Mouse (Mus musculus): ENCODE results near the gene Tmem216.
"Not testable (repeated sequence)": the region's sequence is repeated elsewhere in the genome, so short reads cannot be mapped to it uniquely, and the experiment has no call there.

Tmem216 gene

GRCm38 (mm10) chr19:10569627-10570026 is 13.6 kb upstream of the Tmem216 start:
- DNase-seq (ENCODE audit: extremely low read depth, insufficient read length, low spot score): no peak

- DNase-seq (ENCODE audit: extremely low read depth, insufficient read length, low spot score): peak; percentile 32
Observed at GRCm38 (mm10) chr19:10565217-10565616, 9.2 kb upstream of the Tmem216 start.

- DNase-seq (ENCODE audit: extremely low read depth, insufficient read length, low spot score): no peak
Observed at GRCm38 (mm10) chr19:10564278-10564677, 8.2 kb upstream of the Tmem216 start.

- no peak for DNase-seq (ENCODE audit: extremely low read depth, insufficient read length, low spot score)
Observed at GRCm38 (mm10) chr19:10562351-10562750, 6.3 kb upstream of the Tmem216 start.

GRCm38 (mm10) chr19:10561558-10562314 is 5.7 kb upstream of the Tmem216 start:
- peak; percentile 61 for DNase-seq (ENCODE audit: extremely low read depth, insufficient read length, low spot score)

- peak; percentile 40 for DNase-seq (ENCODE audit: extremely low read depth, insufficient read length, low spot score)
Observed at GRCm38 (mm10) chr19:10560108-10560507, 4.1 kb upstream of the Tmem216 start.

GRCm38 (mm10) chr19:10557837-10558375 is 1.9 kb upstream of the Tmem216 start:
- DNase-seq (ENCODE audit: extremely low read depth, insufficient read length, low spot score): not testable (repeated sequence)

- no peak for DNase-seq (ENCODE audit: extremely low read depth, insufficient read length, low spot score)
Observed at GRCm38 (mm10) chr19:10557430-10557829, 1.4 kb upstream of the Tmem216 start.

- DNase-seq (ENCODE audit: extremely low read depth, insufficient read length, low spot score): no peak
Observed at GRCm38 (mm10) chr19:10557001-10557400, 963 bp upstream of the Tmem216 start.

- no peak for DNase-seq (ENCODE audit: extremely low read depth, insufficient read length, low spot score)
Observed at GRCm38 (mm10) chr19:10539454-10539853, 16.6 kb downstream of the Tmem216 start.

- DNase-seq (ENCODE audit: extremely low read depth, insufficient read length, low spot score): no peak
Observed at GRCm38 (mm10) chr19:10530082-10530481, 26.0 kb downstream of the Tmem216 start.

- DNase-seq (ENCODE audit: extremely low read depth, insufficient read length, low spot score): no peak
Observed at GRCm38 (mm10) chr19:10525910-10526309, 30.1 kb downstream of the Tmem216 start, which contains the start of gene Sdhaf2. Sdhaf2 (minus strand) TSS chr19:10526142.

GRCm38 (mm10) chr19:10525106-10525901 is 30.7 kb downstream of the Tmem216 start, which contains the start of gene Cpsf7:
Cpsf7 (plus strand) TSS chr19:10525266.
- DNase-seq (ENCODE audit: extremely low read depth, insufficient read length, low spot score): peak; percentile 90

- DNase-seq (ENCODE audit: extremely low read depth, insufficient read length, low spot score): no peak
Observed at GRCm38 (mm10) chr19:10524784-10525105, 31.3 kb downstream of the Tmem216 start.

GRCm38 (mm10) chr19:10523483-10524080 is 32.5 kb downstream of the Tmem216 start:
- DNase-seq (ENCODE audit: extremely low read depth, insufficient read length, low spot score): no peak

- no peak for DNase-seq (ENCODE audit: extremely low read depth, insufficient read length, low spot score)
Observed at GRCm38 (mm10) chr19:10521926-10522325, 34.1 kb downstream of the Tmem216 start.

GRCm38 (mm10) chr19:10520355-10520754 is 35.7 kb downstream of the Tmem216 start:
- peak; percentile 22 for DNase-seq (ENCODE audit: extremely low read depth, insufficient read length, low spot score)

- DNase-seq (ENCODE audit: extremely low read depth, insufficient read length, low spot score): no peak
Observed at GRCm38 (mm10) chr19:10510759-10511330, 45.2 kb downstream of the Tmem216 start.

- DNase-seq (ENCODE audit: extremely low read depth, insufficient read length, low spot score): no peak
Observed at GRCm38 (mm10) chr19:10502571-10502970, 53.5 kb downstream of the Tmem216 start.

GRCm38 (mm10) chr19:10500581-10500980 is 55.5 kb downstream of the Tmem216 start:
- no peak for DNase-seq (ENCODE audit: extremely low read depth, insufficient read length, low spot score)

Measured in 3134 (cell line).